Mouse (Mus musculus): ENCODE results near the gene Ajm1. TPM values are rescaled to one million over a fixed set of nuclear protein-coding genes. Genes with fewer than 3 reads are reported as not detected.

The Ajm1 gene
- total RNA-seq, 2 experiments from 2014 or later = 0.10 TPM; not detected in 1

- intact Hi-C loops (cut with DNase I) = no loop called here
- DNase-seq = no peak
These were observed 3.3 kb upstream of the Ajm1 start for GRCm38 (mm10) chr2:25584856-25585255.

GRCm38 (mm10) chr2:25584152-25584551 lies 2.6 kb upstream of the Ajm1 start:
- intact Hi-C loops (cut with DNase I) = no loop called here
- DNase-seq = no peak

- intact Hi-C loops (cut with DNase I) = no loop called here
- no peak for DNase-seq
These were observed 2.0 kb upstream of the Ajm1 start for GRCm38 (mm10) chr2:25583571-25583970.

DNA sequence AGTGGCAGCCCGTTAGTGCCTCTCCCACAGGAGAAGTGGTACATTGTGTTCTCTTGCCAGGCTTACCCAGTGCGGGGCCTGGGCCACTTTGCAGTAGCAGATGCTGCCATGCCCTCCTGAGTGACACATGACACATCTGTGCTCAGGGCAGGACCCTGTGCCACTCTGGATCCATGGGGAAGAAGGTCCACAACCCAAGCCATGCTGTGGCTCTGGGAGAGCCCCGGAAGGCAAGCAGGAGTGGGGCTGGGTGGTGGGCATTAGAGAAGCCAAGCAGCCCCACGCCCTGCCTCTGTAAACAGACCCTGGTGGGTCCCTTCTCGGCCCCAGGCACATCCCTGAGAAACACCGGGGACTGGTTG lies 1.5 kb upstream of the Ajm1 start:
- no peak for DNase-seq
- intact Hi-C loops (cut with DNase I) = no loop called here

DNA sequence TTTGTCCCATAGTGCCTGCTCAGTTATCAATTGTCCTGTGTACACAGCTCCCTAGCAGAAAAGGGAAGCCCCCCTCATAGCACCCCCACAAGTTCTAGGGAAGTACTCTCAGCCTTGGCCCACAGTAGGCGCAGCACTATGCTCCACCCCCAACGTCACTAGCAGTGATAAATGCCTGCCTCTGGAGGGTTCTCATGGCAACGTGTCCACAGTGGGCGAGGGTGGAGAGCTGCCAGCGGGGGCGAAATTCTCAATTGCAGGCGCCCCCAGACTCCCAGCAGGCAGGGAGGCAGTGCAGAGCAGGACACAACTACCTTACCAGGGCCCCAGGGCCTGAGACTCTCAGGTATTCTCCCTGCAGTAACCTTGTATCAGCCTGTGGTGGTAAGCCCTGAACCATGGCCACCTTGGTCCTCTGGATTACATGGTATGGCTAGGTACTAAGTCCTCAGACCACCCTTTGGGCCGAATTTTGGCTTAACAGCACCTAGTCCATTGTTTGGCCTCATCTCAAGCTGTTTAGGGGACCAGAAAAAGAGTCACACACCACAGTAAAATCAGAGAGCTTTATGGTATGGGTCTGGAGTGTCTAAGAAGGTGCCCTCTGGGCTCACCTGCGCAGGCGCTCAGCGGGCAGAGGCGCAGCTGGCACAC lies 1.0 kb upstream of the Ajm1 start:
- DNase-seq = no peak
- intact Hi-C loops (cut with DNase I) = no loop called here

DNA sequence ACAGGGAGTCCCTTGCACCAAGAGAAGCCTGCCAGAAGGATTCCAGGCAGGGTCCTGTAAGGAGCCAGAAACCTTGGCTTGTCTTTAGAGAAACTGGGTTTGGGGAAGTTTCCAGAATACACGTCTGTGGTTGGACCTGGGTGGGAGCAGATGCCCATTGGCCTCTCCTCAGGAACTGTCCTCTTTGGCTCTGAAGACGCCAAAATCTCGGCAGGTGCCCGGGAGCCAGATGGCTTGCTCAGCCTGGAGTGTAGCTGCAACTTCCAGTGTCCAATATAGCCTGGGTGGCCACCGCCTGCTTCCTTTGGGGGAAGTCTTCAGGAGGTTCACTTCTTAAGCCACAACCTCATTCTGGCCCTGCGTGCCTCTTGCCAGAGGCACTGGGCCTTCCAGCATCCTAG lies 344 bp upstream of the Ajm1 start:
- intact Hi-C loops (cut with DNase I) = no loop called here
- no peak for DNase-seq

DNA sequence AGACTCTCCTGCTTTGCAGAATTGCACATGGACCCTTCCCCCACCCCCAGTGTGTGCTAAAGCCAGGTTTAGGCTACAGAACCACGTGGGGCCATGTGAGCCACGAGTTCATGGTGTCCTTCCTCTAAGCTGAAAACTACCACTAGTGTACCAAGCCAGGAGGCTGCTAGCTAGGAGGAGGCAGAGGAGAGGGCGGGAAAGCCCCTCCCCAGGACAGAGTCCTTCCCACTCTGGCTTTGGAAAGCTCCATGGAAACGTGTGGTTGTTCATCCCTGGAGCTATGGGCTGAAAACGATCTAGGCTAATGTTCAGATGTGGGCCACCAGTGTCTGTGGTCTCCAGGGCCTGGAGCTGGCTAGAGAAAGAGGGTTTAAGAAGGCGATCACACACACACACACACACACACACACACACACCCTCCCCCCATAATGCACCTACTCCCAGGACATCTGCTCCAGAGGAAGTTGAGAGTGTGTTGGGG lies 896 bp downstream of the Ajm1 start:
- intact Hi-C loops (cut with DNase I) = no loop called here

GRCm38 (mm10) chr2:25579737-25580460 lies 1.7 kb downstream of the Ajm1 start:
- no peak for DNase-seq
- intact Hi-C loops (cut with DNase I) = no loop called here

More for the DNA sequence above, 896 bp downstream of the Ajm1 start:
- DNase-seq = no peak

- DNase-seq = no peak
- intact Hi-C loops (cut with DNase I) = no loop called here
These were observed 2.5 kb downstream of the Ajm1 start for GRCm38 (mm10) chr2:25578796-25579736.

DNA sequence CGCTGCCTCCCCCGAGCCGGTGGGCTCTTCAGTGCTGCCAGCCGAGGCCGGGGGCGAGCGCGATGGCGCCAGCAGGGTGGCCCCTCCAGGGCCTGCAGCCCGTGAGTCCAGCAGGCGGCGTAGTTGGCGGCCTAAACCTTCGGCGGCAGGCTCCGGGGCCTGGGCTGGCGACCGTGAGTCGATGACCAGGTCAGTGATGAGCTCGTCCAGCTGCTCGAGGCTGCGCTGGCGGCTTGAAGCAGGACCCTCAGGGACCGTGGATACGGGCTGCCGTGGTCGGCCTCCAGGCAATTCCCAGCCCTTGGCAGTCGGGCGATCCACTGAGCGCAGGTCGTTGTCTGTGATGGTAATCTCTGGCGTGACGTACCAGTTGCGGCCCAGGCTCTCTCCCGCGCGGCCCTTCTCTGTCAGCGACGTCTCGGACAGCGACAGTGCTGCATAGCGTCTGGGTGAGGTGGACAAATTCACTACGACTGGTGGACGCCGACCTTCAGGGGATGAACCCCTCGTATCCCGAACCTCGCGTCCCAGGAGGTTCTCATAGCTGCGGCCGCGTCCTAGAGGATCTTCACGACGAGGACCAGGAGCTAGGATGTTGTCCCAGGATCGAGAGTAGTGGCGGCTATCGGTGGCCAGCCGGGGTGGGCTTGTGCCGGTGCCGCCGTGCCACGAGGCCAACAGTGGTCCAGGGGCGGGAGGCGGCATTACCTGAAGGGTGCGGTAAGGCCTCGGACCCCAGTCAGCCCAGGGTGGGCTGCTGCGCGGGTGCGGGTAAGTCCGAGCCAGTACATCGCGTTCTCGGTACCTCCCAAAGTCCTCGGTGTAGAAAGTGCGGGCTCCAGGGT lies 3.4 kb downstream of the Ajm1 start:
- intact Hi-C loops (cut with DNase I) = no loop called here
- no peak for DNase-seq

DNA sequence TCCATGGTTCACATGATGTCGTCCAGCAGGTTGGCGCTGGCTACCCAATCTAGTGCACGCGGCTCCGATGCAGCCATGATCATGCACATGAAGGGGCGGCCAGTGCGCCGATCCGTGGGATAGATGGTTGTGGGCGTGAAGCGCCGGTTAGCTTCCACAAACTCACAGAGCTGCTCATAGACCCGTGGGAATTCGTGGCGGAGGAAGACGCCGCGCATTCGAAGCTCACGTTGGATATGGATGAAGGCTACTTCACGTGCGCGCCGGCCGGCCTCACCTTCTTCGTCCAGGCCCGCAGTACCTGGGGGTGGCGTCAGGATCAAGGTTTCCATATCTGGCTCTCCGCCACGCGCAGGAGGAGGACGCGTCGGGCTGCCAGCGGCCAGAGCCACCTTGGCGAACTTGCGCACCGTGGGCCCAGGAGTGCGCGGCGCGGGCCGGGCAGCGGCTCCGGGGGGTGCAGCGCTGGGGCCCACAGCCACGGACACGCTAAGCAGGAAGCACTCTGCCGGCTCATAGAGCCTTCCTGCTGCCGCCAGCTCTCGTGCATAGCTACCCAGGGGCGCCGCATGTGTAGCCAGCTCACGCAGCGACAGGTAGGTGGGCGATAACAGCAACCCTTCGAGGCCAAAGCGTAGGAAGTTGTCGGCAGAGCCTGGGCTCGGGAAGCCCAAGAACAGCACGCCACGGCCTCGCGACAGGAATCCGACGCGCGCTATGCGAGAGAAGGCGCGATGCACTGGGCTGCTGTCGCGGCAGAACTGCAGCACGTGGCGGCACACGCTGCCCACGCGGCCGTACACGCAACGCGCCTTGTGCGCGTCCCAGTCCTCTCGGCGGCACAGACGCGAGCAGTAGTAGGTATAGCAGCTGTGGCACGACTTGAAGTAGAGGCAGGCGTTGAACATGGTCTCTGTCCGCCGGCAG lies 4.3 kb downstream of the Ajm1 start:
- no peak for DNase-seq
- intact Hi-C loops (cut with DNase I) = no loop called here

DNA sequence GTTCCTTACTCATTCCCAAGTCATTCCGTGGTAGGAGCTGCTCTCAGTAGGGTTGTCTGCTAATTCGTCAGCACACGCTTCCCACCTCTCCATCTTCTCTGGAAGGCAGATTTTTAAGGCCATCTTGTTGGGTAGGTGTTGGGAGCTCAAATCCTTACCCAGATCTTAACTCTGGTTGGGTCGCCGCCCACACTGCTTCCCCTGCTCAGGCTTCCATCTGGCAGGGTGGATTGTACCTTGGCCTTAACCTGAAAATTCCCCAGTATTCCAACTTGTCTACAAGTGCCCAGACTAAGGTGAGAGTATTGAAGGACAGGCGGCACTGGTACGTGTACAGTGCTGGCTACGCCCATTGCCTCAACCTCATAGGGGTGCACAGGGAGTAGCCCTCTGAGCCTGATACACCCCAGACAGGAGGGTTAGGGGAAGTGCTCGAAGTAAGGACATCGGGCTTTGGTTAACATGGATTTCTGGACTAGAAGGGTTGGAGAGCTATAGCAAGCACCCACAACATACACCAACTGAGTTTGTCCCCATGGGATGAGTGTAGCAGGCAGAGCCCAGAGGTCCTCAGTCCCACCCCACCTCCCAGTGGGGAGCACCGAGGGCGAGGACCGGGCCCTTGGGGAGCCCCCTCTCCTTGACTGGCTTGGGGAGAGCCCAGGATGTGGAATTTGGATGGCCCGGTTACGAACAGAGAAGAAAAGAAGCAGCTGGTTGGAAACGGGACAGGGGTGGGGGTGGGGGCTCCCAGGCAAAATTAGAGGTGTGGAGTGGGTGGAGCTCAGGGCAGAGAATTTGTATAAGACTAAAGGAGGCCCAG lies 5.3 kb downstream of the Ajm1 start:
- intact Hi-C loops (cut with DNase I) = no loop called here
- no peak for DNase-seq

- peak; percentile 45 to 56 for DNase-seq
These were observed 6.0 kb downstream of the Ajm1 start for GRCm38 (mm10) chr2:25575432-25576027.

GRCm38 (mm10) chr2:25574579-25575431 lies 6.8 kb downstream of the Ajm1 start, which contains the start of the genes Mamdc4 and Phpt1:
Gene Mamdc4, minus strand, starts transcription at chr2:25574845.
Gene Phpt1, minus strand, starts transcription at chr2:25575224.
- intact Hi-C loops (cut with DNase I) = no loop called here
- peak; percentile 93 to 95 for DNase-seq

More at GRCm38 (mm10) chr2:25575432-25576027, 6.0 kb downstream of the Ajm1 start:
- intact Hi-C loops (cut with DNase I) = no loop called here

DNA sequence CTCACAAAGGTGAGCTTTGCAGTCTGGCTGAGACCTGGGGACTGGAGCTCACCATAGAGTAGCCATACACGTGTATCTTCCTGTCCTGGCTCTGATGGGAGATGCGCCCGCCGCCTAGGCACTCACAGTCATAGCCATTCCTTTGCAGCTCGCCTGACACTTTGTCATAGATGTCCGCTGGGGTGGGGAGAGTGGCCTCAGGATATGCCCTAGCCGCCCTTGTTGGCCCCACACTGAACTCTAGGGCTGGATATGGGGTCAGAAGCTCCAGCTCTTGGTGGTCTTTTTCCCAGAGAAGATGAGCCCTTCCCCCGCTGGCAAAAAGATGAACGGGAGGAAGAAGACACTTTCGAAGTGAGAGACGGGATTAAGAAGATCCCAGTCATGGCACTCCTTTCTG lies 7.4 kb downstream of the Ajm1 start:
- intact Hi-C loops (cut with DNase I) = no loop called here
- no peak for DNase-seq

GRCm38 (mm10) chr2:25573068-25573467 lies 8.5 kb downstream of the Ajm1 start:
- intact Hi-C loops (cut with DNase I) = no loop called here
- no peak for DNase-seq

- intact Hi-C loops (cut with DNase I) = no loop called here
- DNase-seq = no peak
These were observed 10.3 kb downstream of the Ajm1 start for GRCm38 (mm10) chr2:25571221-25571620.

Measured in heart, postnatal 14 days (tissue).